Comparison of ENCODE assay signal across 1 mouse cellular context in the genomic region with DNA sequence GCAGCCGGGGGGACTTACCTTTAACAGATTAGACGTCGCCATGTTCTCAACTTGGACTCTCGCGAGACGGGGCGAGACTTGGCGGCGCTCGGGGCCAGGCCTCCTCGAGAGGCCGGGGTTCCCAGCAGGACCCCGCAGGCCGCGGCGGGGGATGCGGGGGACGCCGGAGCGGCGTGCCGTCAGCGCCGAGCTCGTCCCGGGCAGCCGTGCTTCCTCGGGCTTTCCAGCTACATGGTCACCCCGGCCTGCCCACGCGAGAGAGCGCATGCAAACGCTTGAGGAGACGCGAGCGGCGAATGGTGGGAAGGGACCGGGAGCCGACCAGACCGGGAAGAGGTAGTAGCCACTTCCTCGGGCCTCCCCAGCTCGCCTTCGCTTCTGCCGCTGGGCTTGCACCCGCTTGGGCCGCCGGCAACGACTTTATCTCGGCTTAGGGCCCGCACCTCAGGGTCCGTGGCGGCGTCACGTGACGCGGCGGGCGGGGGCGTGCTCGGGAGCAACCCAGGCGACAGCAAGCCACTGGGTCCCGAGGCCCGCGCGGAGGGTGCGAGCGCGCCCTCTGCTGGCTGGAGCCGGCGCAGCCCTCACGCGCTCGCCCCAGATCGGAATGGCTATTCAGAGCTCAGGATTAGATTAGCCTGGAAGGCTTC.
A peak's percentile ranks its signal among the peaks of the same experiment; 100 is the strongest.
TF ChIP-seq lines count a peak whose summit lies in the region.

No protein-coding gene starts in this region.

TF ChIP-seq in CH12.LX, 34 proteins besides CTCF, POLR2A, EP300 and RAD21 (continued from another document):
- TF ChIP-seq UBTF (IDR thresholded peaks at IDR 0.05; ENCODE audit: low read depth, low read length) (no peak), MAX (IDR thresholded peaks at IDR 0.05; ENCODE audit: low read length) (peak; percentile 89), USF1 (IDR thresholded peaks at IDR 0.05; ENCODE audit: low read depth, low read length) (peak; percentile 97), SMC3 (IDR thresholded peaks at IDR 0.05; ENCODE audit: low read depth, low read length) (peak; percentile 43), BHLHE40 (IDR thresholded peaks at IDR 0.05; ENCODE audit: low read depth, low read length) (peak; percentile 97), MYC (IDR thresholded peaks at IDR 0.05; ENCODE audit: low read depth, low read length) (no peak), MAFK (IDR thresholded peaks at IDR 0.05; ENCODE audit: insufficient replicate concordance, low read length) (no peak), SIN3A (IDR thresholded peaks at IDR 0.05; ENCODE audit: low read length) (peak; percentile 34; the same call in 1 of the 2 replicates), HCFC1 (IDR thresholded peaks at IDR 0.05; ENCODE audit: low read depth, low read length) (peak; percentile 70), TCF12 (IDR thresholded peaks at IDR 0.05; ENCODE audit: low read depth, low read length) (peak; percentile 86), ZMIZ1 (IDR thresholded peaks at IDR 0.05; ENCODE audit: low read depth, low read length) (peak; percentile 74), TBP (conservative IDR thresholded peaks at IDR 0.05; ENCODE audit: low read depth, low read length) (peak; percentile 78; the same call in 1 of the 2 replicates), CHD2 (IDR thresholded peaks at IDR 0.05; ENCODE audit: low read length) (peak; percentile 99), NELFE (IDR thresholded peaks at IDR 0.05; ENCODE audit: low read depth, low read length) (peak; percentile 88), JUN (IDR thresholded peaks at IDR 0.05; ENCODE audit: insufficient read depth, low read depth, low read length) (no peak), RCOR1 (conservative IDR thresholded peaks at IDR 0.05; ENCODE audit: low read depth, low read length) (no peak; the same call in 1 of the 2 replicates), ZKSCAN1 (IDR thresholded peaks at IDR 0.05; ENCODE audit: borderline replicate concordance, low read depth, low read length) (no peak)
